Mouse (Mus musculus) embryonic facial prominence, embryonic 12.5 days (tissue): ENCODE results near the gene Thra. TPM values are rescaled to one million over a fixed set of nuclear protein-coding genes. Genes with fewer than 3 reads are reported as not detected.

Experiments
- ATAC-seq: fragments of 200-750 bp; cut with Nextera tagmentation; 2 replicates; pipeline ENCODE4 v1.8.0; 2017; ENCODE audit not compliant: insufficient number of reproducible peaks, insufficient read depth, low FRiP score, low TSS enrichment
- H3K27ac ChIP-seq: fragments of 300-500 bp; sonication (generic); 2 replicates; pipeline ENCODE4 v1.5.1; 2016; ENCODE audit warnings: mild to moderate bottlenecking
- H3K27me3 ChIP-seq: fragments of 300-500 bp; sonication (generic); 2 replicates; pipeline ENCODE4 v1.6.1; 2016; ENCODE audit warnings: mild to moderate bottlenecking, moderate library complexity
- H3K36me3 ChIP-seq: fragments of 300-500 bp; sonication (generic); 2 replicates; pipeline ENCODE4 v1.6.1; 2016; ENCODE audit warnings: mild to moderate bottlenecking
- H3K4me1 ChIP-seq: fragments of 300-500 bp; sonication (generic); 2 replicates; pipeline ENCODE4 v1.6.1; 2016
- H3K4me2 ChIP-seq: fragments of 300-500 bp; sonication (generic); replicated peaks from 2 replicates; pipeline ENCODE4 v1.6.1; 2016; ENCODE audit warnings: mild to moderate bottlenecking, moderate library complexity
- H3K4me3 ChIP-seq: fragments of 300-500 bp; sonication (generic); 2 replicates; pipeline ENCODE4 v1.5.1; 2016; ENCODE audit warnings: mild to moderate bottlenecking
- H3K9ac ChIP-seq: fragments of 300-500 bp; sonication (generic); 2 replicates; pipeline ENCODE4 v1.6.1; 2016; ENCODE audit warnings: mild to moderate bottlenecking, moderate library complexity
- H3K9me3 ChIP-seq: fragments of 300-500 bp; sonication (generic); 2 replicates; pipeline ENCODE4 v1.6.1; 2016; ENCODE audit warnings: mild to moderate bottlenecking, moderate library complexity
- WGBS: fragments of 180-500 bp; shearing (Covaris S2); methylation state at CpG from one replicate; pipeline ENCODE4 v1.1.7; 2016; 5-methylcytosine and 5-hydroxymethylcytosine counted together
- polyA plus RNA-seq: library from polyadenylated mRNA; unstranded; fragments of >200 nt; fragmentation: Nextera tagmentation; extraction: Ambion mirVana; gene quantifications from 2 replicates; pipeline ENCODE4 v1.2.1, GENCODE M21; 2016

The Thra gene
- polyA plus RNA-seq, 1 experiment from 2014 or later, result 29.1 TPM

DNA sequence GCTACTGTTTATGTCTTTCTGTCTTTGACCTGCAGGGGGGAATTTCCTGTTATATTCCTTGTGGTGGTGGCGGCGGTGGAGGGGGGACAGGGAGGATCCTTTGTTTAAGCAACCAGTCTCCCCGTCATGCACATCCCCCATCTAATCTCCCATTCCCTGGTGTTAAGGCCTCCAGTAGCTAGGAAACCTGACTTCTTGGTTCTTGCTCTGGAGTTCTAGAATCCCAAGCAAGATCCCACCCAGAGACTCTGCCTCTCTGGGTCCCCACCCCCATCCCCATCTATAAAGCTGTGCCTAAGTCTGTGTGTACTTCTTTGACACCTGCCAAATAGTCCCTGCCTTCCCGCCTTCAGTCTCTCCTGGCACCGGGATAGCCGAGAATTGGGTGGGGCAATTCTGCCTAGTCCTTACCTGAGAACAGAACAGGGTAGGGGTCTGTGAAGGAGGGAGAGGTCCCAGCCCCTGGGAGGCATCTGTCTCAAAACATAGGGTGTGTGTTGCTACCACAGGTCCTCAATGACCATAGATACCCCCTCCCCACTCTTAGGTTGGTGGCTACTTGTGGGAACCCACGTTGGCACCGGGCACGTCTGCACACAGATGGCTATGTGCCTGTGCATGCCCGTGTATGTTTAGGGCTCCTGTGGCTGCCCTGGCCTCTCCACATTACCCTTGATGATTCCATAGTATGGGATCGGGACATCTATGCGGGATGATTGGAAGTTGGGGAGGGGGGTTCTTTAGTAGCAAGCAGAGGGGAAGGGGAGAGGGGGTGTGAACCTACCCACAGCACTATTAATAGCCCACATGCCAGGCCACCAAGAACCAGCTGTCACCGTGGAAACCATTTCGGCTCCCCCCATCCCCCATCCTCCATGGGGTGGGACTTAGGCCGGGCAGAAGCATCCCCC, 8.3 kb downstream of the Thra start:
- H3K27me3 ChIP-seq, result no peaks in the 10 kb centered on the region
- peaks cover 7% of the 10 kb centered on the region; the same call in 1 of the 2 replicates for H3K36me3 ChIP-seq
- H3K9me3 ChIP-seq, result no peaks in the 10 kb centered on the region
- 0 out of 2 replicates have a peak overlapping the region, but pooled peaks have one; percentile 17 for H3K9ac ChIP-seq
- no peak for ATAC-seq
- no peak overlapping the region for H3K4me3 ChIP-seq
- peak overlapping the region; percentile 85 for H3K27ac ChIP-seq
- H3K4me2 ChIP-seq, result peak overlapping the region; percentile 46
- 33% methylated on average over 15 of the region's 15 CpGs for WGBS
- peaks cover 80% of the 10 kb centered on the region for H3K4me1 ChIP-seq

DNA sequence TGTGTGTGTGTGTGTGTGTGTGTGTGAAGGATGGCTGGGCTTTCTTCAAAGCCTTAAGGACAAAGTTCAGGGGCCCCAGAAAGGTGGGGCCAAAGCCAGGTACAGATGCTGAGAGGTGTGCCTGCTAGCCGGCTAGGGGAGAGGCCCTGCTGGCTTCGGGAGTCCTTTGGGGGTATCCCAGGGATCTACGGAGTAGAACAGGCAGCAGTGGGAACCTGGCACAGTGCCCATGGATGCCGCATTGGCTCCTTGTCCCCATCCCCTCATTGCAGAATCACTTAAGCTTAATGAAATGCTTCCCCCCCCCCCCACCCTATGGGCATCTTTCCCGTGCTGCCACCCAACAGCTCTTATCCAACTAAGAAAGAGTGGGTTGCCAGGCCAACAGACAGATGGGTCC, 9.3 kb downstream of the Thra start:
- no peak overlapping the region for H3K4me3 ChIP-seq
- H3K27ac ChIP-seq, result peak overlapping the region; percentile 85
- H3K4me2 ChIP-seq, result peak overlapping the region; percentile 7; the same call in 1 of the 2 replicates
- no peak overlapping the region for H3K9ac ChIP-seq
- H3K4me1 ChIP-seq, result peaks cover 80% of the 10 kb centered on the region
- no peaks in the 10 kb centered on the region for H3K27me3 ChIP-seq
- H3K36me3 ChIP-seq, result peaks cover 12% of the 10 kb centered on the region; the same call in 1 of the 2 replicates
- ATAC-seq, result no peak
- 59% methylated on average over 5 of the region's 5 CpGs for WGBS
- no peaks in the 10 kb centered on the region for H3K9me3 ChIP-seq

DNA sequence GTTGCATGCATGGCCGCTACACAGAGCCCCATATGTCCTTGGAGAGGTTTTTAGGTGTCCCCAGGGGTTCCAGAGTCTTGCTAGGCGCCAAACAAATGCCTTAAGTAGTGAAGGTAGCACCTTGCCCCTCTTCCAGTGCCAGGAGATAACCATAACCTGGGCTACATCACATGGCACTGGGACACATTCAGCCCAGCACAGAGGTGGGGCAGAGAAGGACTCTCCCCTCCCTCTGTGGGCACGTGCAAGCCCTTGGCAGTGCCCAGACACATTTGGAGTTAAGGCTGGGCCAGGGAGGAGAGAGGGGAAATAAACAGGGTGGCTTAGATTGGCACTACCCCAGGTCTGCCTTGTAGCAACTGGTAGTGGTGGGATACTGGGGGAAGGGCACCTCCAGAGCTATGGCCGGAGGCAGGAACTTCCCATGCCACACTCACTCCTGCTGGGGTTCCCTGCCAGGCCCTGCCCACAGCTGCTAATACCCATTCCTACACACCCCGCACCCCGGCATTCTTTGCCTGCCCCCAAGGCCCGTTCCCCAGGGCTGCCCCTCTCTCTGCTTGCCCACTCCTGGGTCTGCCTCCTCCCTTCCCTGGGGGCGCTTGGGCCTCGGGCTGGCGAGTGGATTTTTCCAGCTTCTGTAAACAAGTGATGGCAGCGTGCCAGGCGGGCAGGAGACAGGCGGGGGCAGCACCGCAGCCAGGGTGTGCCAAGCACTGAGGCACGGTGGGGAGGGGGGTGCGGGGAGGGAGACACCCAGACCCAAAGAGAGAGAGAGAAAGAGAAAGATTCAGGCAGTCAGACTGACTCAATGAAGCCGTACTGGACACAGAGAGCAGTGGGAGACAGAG, 10.1 kb downstream of the Thra start:
- 32% methylated on average over 16 of the region's 17 CpGs for WGBS
- peak overlapping the region; percentile 23 for H3K4me2 ChIP-seq
- no peak for ATAC-seq

DNA sequence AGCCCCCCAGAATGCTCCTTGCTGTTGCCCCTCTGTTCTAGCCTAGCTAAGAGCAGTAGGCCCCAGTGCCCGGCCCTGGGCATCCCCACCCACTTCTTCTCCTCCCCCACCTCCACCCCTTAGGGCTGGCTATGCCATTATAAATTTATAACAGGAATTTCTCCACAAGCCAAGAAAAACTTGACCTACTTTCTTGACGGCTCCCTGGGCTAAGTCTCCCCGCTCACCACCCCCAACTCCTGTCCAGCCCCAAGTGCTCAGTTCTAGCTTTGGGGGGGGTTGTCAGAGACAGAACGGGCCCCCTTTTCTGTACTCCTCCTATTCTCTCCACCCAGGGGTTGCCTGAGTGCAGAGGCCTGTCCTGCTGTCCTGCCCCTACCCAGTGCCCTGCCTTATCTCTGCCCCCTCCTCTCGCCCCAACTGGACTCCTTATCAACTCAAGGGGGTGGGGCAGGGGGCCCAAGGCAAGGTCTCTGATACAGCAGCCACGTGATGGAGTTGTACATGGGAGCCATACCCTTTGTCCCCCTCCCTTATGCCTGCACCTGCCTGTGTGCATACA, 10.9 kb downstream of the Thra start:
- Histone ChIP-seq H3K4me3 (no peak overlapping the region), H3K4me2 (peak overlapping the region; percentile 23; the same call in 1 of the 2 replicates), H3K27ac (peak overlapping the region; percentile 85), H3K9me3 (no peaks in the 10 kb centered on the region), H3K9ac (0 out of 2 replicates have a peak overlapping the region, but pooled peaks have one; percentile 4), H3K4me1 (peaks cover 69% of the 10 kb centered on the region), H3K36me3 (peaks cover 18% of the 10 kb centered on the region), H3K27me3 (no peaks in the 10 kb centered on the region)
- ATAC-seq, result no peak
- WGBS, result 32% methylated on average over 6 of the region's 6 CpGs

More for the DNA sequence above, 10.1 kb downstream of the Thra start:
- H3K9me3 ChIP-seq, result no peaks in the 10 kb centered on the region
- H3K4me1 ChIP-seq, result peaks cover 76% of the 10 kb centered on the region
- peaks cover 12% of the 10 kb centered on the region; the same call in 1 of the 2 replicates for H3K36me3 ChIP-seq
- H3K4me3 ChIP-seq, result no peak overlapping the region
- H3K27ac ChIP-seq, result peak overlapping the region; percentile 85
- no peak overlapping the region for H3K9ac ChIP-seq
- no peaks in the 10 kb centered on the region for H3K27me3 ChIP-seq

DNA sequence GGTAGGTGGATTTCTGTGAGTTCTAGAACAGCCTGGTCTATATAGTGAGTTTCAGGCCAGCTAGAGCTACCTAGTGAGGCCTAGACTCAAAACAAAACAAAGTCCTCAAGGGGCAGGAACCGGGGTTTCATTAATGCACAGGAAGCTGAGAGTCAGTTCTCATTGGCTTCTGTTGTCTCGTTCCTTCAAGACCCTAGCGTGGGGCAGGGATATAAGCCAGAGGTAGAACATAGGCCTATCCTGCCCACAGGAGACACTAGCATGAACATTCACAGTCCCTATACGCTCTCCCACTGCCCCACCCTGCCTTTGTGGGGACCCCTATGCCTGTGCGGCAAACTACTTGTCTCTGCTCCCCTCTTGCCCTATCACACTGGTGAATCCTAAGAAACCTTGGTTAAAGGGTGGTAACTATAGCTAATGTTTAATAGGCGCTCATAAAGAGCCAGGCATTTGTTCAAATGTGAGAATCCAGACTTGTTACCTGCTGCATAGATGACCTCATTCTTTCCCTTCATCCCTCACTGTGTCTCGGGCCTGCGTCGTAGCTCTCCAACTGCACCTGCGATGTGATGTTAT, 12.2 kb downstream of the Thra start:
- Histone ChIP-seq H3K4me3 (no peak overlapping the region), H3K4me1 (peaks cover 55% of the 10 kb centered on the region), H3K9me3 (no peaks in the 10 kb centered on the region), H3K27me3 (no peaks in the 10 kb centered on the region), H3K9ac (peak overlapping the region; percentile 2; the same call in 1 of the 2 replicates), H3K4me2 (no peak overlapping the region), H3K27ac (no peak overlapping the region), H3K36me3 (peaks cover 24% of the 10 kb centered on the region)
- WGBS, result 86% methylated on average over 10 of the region's 10 CpGs
- ATAC-seq, result no peak

DNA sequence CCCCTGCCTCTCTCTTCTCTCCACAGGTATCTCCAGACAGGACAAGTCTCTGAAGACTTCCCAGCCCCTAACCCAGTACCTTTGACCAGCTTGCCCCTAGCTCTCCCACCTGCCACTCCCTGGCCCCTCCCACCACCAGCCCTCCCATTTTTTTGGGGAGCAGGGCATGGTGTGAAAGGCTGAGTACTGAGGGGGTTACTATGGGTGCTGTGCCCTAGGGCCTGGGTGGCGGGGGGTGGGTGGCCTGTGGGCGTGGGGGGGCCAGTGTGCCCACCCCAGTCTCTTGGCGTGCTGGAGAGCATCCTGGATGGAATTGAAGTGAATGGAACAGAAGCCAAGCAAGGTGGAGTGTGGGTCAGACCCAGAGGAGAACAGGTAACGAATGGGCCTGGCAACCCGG, 12.8 kb downstream of the Thra start:
- peaks cover 49% of the 10 kb centered on the region for H3K4me1 ChIP-seq
- no peak overlapping the region for H3K4me2 ChIP-seq
- ATAC-seq, result no peak
- H3K4me3 ChIP-seq, result no peak overlapping the region
- no peak overlapping the region for H3K9ac ChIP-seq
- peaks cover 28% of the 10 kb centered on the region for H3K36me3 ChIP-seq
- WGBS, result 89% methylated on average over 5 of the region's 5 CpGs
- no peaks in the 10 kb centered on the region for H3K27me3 ChIP-seq
- H3K27ac ChIP-seq, result no peak overlapping the region
- no peaks in the 10 kb centered on the region for H3K9me3 ChIP-seq

DNA sequence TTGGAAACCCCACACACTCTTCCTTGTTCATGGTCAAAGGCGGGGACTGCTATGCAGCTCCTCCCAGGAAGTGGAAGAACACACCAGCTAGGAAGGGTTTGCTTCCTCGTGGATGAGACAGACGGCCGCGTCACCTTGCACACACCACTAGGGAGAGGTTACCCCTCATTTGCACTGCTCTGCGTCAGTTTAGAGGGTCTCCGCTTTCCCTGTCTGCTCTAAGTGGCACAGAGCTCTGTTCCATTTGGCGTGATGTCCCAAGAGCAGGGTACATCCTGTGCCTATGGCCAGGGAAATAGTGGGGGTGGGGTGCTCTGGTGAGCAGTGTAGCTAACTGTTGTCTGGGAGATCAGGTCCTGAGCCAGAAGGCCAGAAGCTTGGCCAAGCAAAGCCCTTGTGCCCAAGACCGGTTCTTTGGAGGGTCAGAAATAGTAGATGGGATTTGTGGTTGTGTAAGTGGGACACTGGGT, 13.7 kb downstream of the Thra start:
- no peaks in the 10 kb centered on the region for H3K9me3 ChIP-seq
- peaks cover 40% of the 10 kb centered on the region for H3K4me1 ChIP-seq
- peaks cover 32% of the 10 kb centered on the region for H3K36me3 ChIP-seq
- no peaks in the 10 kb centered on the region for H3K27me3 ChIP-seq
- no peak overlapping the region for H3K9ac ChIP-seq
- no peak overlapping the region for H3K4me3 ChIP-seq
- WGBS, result 71% methylated on average over 9 of the region's 9 CpGs
- peak overlapping the region; percentile 43; the same call in 1 of the 2 replicates for H3K27ac ChIP-seq
- no peak for ATAC-seq
- no peak overlapping the region for H3K4me2 ChIP-seq

DNA sequence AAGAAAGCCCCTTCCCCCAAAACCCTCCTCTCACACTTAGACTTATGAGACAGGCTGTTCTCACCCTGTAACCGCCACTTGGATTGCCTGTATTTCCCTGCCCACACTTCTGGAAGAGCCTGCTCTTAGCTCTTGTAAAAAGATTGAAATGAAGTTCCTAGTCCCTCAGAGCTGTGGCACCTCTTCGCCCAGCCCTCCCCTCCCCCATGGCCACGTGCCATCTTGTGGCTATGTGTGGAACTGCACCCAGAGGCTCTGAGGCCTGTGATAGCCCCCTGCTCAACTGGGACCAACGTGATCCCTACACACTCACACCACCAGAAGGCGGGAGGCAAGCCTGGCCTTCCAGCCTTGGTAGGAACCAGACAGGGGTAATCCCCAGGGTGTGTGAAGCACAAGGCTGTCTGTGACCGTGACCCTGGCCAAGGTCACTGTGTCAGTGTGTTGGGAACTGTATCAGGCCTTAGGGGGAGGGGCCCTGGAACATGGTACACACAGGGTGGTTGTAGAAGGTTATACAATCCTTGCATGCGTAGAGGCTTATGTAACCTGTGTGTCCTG, 14.3 kb downstream of the Thra start:
- Histone ChIP-seq H3K4me1 (peaks cover 35% of the 10 kb centered on the region), H3K27me3 (no peaks in the 10 kb centered on the region), H3K27ac (no peak overlapping the region), H3K36me3 (peaks cover 32% of the 10 kb centered on the region), H3K9me3 (no peaks in the 10 kb centered on the region), H3K4me2 (no peak overlapping the region), H3K4me3 (no peak overlapping the region), H3K9ac (no peak overlapping the region)
- no peak for ATAC-seq
- 24% methylated on average over 7 of the region's 7 CpGs for WGBS

DNA sequence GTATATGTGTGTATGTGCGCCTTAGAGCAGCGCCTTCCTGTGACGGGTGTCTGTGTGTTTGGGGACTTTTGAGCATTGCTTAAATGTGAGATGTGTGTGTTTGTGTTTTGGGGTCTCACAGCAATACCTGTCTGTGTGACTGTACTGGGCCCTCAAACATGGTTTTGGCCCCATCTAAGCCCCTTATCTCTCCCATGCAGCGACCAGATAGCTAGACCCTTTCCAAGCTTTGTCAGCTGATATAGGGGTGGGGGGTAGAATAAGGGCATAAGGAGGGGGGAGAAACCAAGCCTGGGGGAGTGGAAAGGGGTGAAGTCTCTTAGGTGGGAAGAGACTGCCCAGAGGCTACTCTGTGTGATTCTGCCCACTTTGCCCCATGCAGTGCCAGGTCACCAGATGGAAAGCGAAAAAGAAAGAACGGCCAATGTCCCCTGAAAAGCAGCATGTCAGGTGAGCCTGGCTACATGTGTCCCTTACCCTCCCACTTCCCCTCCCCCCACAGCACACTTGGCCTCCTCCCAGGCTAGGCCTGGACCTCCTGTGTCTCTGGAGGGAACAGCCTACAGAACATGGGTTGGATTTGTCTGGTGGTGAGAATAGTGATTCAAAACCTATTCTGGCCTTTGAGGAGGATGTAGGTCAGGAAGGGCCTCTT, 15.4 kb downstream of the Thra start:
- Histone ChIP-seq H3K4me1 (peaks cover 23% of the 10 kb centered on the region), H3K27me3 (no peaks in the 10 kb centered on the region), H3K9me3 (no peaks in the 10 kb centered on the region), H3K9ac (no peak overlapping the region), H3K36me3 (peaks cover 42% of the 10 kb centered on the region), H3K4me2 (no peak overlapping the region), H3K4me3 (no peak overlapping the region), H3K27ac (no peak overlapping the region)
- WGBS, result 90% methylated on average over 6 of the region's 6 CpGs
- no peak for ATAC-seq

DNA sequence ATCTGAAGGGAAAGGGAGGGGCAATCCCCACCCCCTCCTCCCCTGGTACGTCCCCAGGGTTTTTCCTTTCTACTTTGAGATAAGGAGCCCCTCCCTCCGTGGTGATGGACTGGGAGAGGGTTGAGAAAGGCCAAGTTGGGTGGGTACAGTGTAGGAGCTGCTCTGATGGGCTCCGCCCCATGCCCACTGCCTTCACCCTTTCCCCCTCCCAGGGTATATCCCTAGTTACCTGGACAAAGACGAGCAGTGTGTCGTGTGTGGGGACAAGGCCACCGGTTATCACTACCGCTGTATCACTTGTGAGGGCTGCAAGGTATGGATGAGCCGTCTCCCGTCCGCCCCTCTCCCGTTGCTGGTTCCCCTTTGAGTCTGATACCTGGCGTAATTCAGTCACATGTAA, 16.3 kb downstream of the Thra start:
- H3K9me3 ChIP-seq, result no peaks in the 10 kb centered on the region
- H3K4me1 ChIP-seq, result peaks cover 14% of the 10 kb centered on the region
- no peak for ATAC-seq
- peaks cover 44% of the 10 kb centered on the region for H3K36me3 ChIP-seq
- 82% methylated on average over 12 of the region's 12 CpGs for WGBS
- H3K4me3 ChIP-seq, result no peak overlapping the region
- no peak overlapping the region for H3K4me2 ChIP-seq
- no peak overlapping the region for H3K9ac ChIP-seq
- H3K27ac ChIP-seq, result no peak overlapping the region
- H3K27me3 ChIP-seq, result no peaks in the 10 kb centered on the region
